Comparison of ENCODE assay signal across 25 mouse cellular contexts in the genomic region with DNA sequence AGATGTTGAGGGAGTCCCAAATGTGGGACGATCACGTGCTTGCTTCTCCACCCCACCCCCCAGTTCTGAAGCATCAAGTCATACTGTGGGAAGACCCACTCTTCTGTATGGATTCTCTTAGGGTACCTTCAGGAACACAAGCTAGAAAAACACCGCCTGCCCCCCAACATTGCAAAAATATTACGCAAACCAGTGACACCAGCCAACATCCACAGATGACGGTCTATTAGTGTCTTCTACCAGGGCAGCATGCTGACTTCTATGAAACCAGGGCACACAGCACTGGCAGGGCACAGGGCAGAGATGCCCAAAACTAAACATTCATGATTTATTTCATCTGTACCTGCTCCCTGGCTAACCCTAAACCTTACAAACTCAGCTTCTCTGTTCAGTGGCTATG. TPM values are rescaled to one million over a fixed set of nuclear protein-coding genes. Genes with fewer than 3 reads are reported as not detected.
DNase-seq lines count a peak whose midpoint lies in the region; TF ChIP-seq lines count a peak whose summit lies in the region.
"Had no signal": no experiment of that assay in that cellular context is flagged by ENCODE, and none has a peak within 500 bp of the region (broad histone marks: within the 10 kb centered on the region; RNA-seq: fewer than 3 reads in every experiment).

No protein-coding gene starts in this region.

- H3K27me3 ChIP-seq in kidney, adult 2 months (replicated peaks; ENCODE audit: control insufficient read depth, insufficient read depth, low read length), result no peaks in the 10 kb centered on the region
- H3K27me3 ChIP-seq: CH12.LX; embryonic facial prominence, embryonic 13.5 days; embryonic facial prominence, embryonic 15.5 days; forebrain, embryonic 12.5 days; Patski had no signal

- no peak overlapping the region for H3K4me3 ChIP-seq in kidney, adult 2 months (ENCODE audit: insufficient read depth, low read depth, low read length)
- H3K4me3 ChIP-seq: embryonic facial prominence, embryonic 13.5 days; embryonic facial prominence, embryonic 15.5 days; erythroblast, embryonic 14.5 days; forebrain, embryonic 10.5 days; forebrain, embryonic 12.5 days had no signal

- TF ChIP-seq CTCF in kidney, adult 2 months (conservative IDR thresholded peaks at IDR 0.05; ENCODE audit: insufficient read depth, insufficient read length, low read depth, low read length), result no peak

- 96% methylated on average over 5 of the region's 5 CpGs for WGBS in kidney, adult 2 months

- H3K27ac ChIP-seq in kidney, adult 2 months (ENCODE audit: insufficient read depth, low read depth, low read length), result peak overlapping the region; percentile 66
- H3K27ac ChIP-seq: embryonic facial prominence, embryonic 13.5 days; embryonic facial prominence, embryonic 15.5 days; forebrain, embryonic 10.5 days; forebrain, embryonic 12.5 days had no signal

- TF ChIP-seq POLR2A in kidney, adult 2 months (IDR thresholded peaks at IDR 0.05; ENCODE audit: low read depth, low read length), result no peak

- peak; percentile 23 for DNase-seq in adrenal gland, adult 2 months
- DNase-seq in adrenal gland, postnatal 14 days, result no peak
- DNase-seq in heart, adult 11 months, result peak; percentile 64
- no peak for DNase-seq in heart, postnatal 25 days (ENCODE audit: low spot score)
- no peak for DNase-seq in kidney, adult 2 months
- no peak for DNase-seq in kidney, postnatal 14 days
- peak; percentile 12 for DNase-seq in adipocyte (ENCODE audit: low spot score)
- DNase-seq in left cerebral cortex, postnatal 4 days, result no peak
- DNase-seq: adrenal gland, adult 8-10 months; adrenal gland, postnatal 25 days; B cell, adult 2 months; cerebellum, adult 11 months; cerebellum, adult 18-20 months; cerebellum, adult 8-10 months; cerebellum, adult 9-11 months; cerebellum, postnatal 14 days; cerebellum, postnatal 36 days; embryo, embryonic 11 days had no signal

- intact Hi-C loops in heart, postnatal 25 days (cut with DNase I), result no loop called here
- intact Hi-C loops in left cerebral cortex, postnatal 4 days (cut with DNase I), result loop anchor here (2.0 kb wide), 1 partner anchor 20 kb away; no protein-coding TSS in a partner anchor

- H3K4me1 ChIP-seq in kidney, adult 2 months (ENCODE audit: control insufficient read depth, insufficient read depth, low read length), result peaks cover 5% of the 10 kb centered on the region
- H3K4me1 ChIP-seq: embryonic facial prominence, embryonic 13.5 days; embryonic facial prominence, embryonic 15.5 days; forebrain, embryonic 10.5 days; forebrain, embryonic 12.5 days had no signal

- peaks cover 2% of the 10 kb centered on the region for H3K36me3 ChIP-seq in kidney, adult 2 months (ENCODE audit: control insufficient read depth, insufficient read depth, low read length)

RNA-seq across cellular contexts. Expression of a gene that starts 27.6 kb away (rescaled TPM):
- total RNA-seq in adrenal gland, adult 2 months (2021), result 10 to 100 TPM; 61.8 to 69.2 TPM
- polyA plus RNA-seq in adrenal gland, adult 2 months (2012; rRNA removed), result 35.3 and 41.0 TPM in 2 replicates
- 53.3 and 54.3 TPM in 2 replicates for total RNA-seq in adrenal gland, postnatal 14 days (2021)
- total RNA-seq in heart, postnatal 25 days (2021), result 10 to 100 TPM; 32.5 to 34.2 TPM
- polyA plus RNA-seq in kidney, adult 2 months (2012; rRNA removed), result 54.5 and 59.4 TPM in 2 replicates
- total RNA-seq in left cerebral cortex, postnatal 4 days (2021), result 10 to 100 TPM; 57.3 to 64.8 TPM

Comparison
In these comparisons a context has a peak if more than half of its experiments do, and no peak if none do; other contexts are left out.
1. DNase-seq: peak in adrenal gland, adult 2 months (single experiment), heart, adult 11 months (single experiment) and adipocyte (single experiment); none in adrenal gland, postnatal 14 days (single experiment), heart, postnatal 25 days (single experiment), kidney, adult 2 months (single experiment), kidney, postnatal 14 days (single experiment) and left cerebral cortex, postnatal 4 days (single experiment).